15 mouse cellular contexts compared by ENCODE assay signal in the genomic region with DNA sequence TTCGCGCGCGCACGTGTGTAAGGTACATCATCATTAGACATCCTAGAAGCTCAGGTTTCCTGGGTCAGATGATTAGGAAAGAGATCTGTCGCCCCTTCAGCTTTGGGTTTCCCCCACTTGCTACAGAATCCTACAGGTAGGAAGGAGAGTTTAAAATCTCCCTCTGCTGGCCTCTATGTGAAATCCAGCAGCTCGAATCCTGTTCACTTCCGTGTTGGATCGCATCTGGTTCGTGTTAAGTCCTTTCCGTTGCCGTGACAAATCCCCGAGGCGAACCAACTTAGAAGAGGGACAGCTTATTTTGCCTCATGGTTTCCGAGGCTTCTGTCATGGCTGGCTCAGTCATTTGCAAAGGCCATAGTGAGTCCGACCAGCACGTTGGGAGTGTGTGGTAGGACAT.
DNase-seq lines count a peak whose midpoint lies in the region; ATAC-seq lines count a peak whose summit lies in the region.
"Had no signal": no experiment of that assay in that cellular context is flagged by ENCODE, and none has a peak within 500 bp of the region (broad histone marks: within the 10 kb centered on the region; RNA-seq: fewer than 3 reads in every experiment).

No protein-coding gene starts in this region.

- no peak overlapping the region for H3K4me3 ChIP-seq in hindbrain, embryonic 11.5 days (ENCODE audit: low read depth, low read length)
- no peak overlapping the region for H3K4me3 ChIP-seq in hindbrain, embryonic 13.5 days
- H3K4me3 ChIP-seq in embryonic facial prominence, embryonic 10.5 days = no peak overlapping the region
- H3K4me3 ChIP-seq: midbrain, embryonic 13.5 days had no signal

- H3K4me2 ChIP-seq in hindbrain, embryonic 11.5 days (replicated peaks; ENCODE audit: low read depth, low read length) = no peak overlapping the region
- no peak overlapping the region for H3K4me2 ChIP-seq in hindbrain, embryonic 13.5 days
- H3K4me2 ChIP-seq: midbrain, embryonic 13.5 days had no signal

- H3K9ac ChIP-seq in hindbrain, embryonic 11.5 days (ENCODE audit: low read depth, low read length) = no peak overlapping the region
- no peak overlapping the region for H3K9ac ChIP-seq in hindbrain, embryonic 13.5 days
- H3K9ac ChIP-seq: liver, embryonic 14.5 days; midbrain, embryonic 13.5 days had no signal

- H3K27ac ChIP-seq in hindbrain, embryonic 11.5 days (ENCODE audit: low read depth, low read length) = no peak overlapping the region
- H3K27ac ChIP-seq in hindbrain, embryonic 13.5 days = no peak overlapping the region
- H3K27ac ChIP-seq in embryonic facial prominence, embryonic 10.5 days (replicated peaks) = no peak overlapping the region
- H3K27ac ChIP-seq: liver, embryonic 14.5 days; midbrain, embryonic 13.5 days had no signal

- no peaks in the 10 kb centered on the region for H3K36me3 ChIP-seq in hindbrain, embryonic 11.5 days (ENCODE audit: control insufficient read depth, insufficient read depth, low read length)
- no peaks in the 10 kb centered on the region for H3K36me3 ChIP-seq in hindbrain, embryonic 13.5 days
- no peaks in the 10 kb centered on the region for H3K36me3 ChIP-seq in embryonic facial prominence, embryonic 10.5 days (replicated peaks)
- H3K36me3 ChIP-seq: G1E; midbrain, embryonic 13.5 days had no signal

- 75% methylated on average over 17 of the region's 17 CpGs for WGBS in hindbrain, embryonic 11.5 days
- WGBS in hindbrain, embryonic 13.5 days = 84% methylated on average over 17 of the region's 17 CpGs
- 47% methylated on average over 17 of the region's 17 CpGs for WGBS in embryonic facial prominence, embryonic 10.5 days

- DNase-seq in hindbrain, embryonic 11.5 days (ENCODE audit: low spot score) = peak; percentile 36
- DNase-seq in 3T3-L1 (ENCODE audit: low read depth, low spot score) (peak; percentile 47), ES-CJ7 (ENCODE audit: low read depth, low spot score) (peak; percentile 57), adipocyte (ENCODE audit: low spot score) (no peak)
- DNase-seq in embryonic facial prominence, embryonic 10.5 days (ENCODE audit: low spot score) = peak; percentile 73
- no peak for DNase-seq in layer of hippocampus, postnatal 25 days (ENCODE audit: extremely low spot score in 1 of 2, low spot score in 1 of 2)
- DNase-seq in ovary, postnatal 36 days (ENCODE audit: low spot score) = no peak
- DNase-seq: adrenal gland, postnatal 10 days; cerebellum, adult 11 months; thymus, postnatal 14 days had no signal

- ATAC-seq in hindbrain, embryonic 11.5 days (ENCODE audit: low FRiP score) = no peak
- no peak for ATAC-seq in hindbrain, embryonic 13.5 days (ENCODE audit: low FRiP score)
- ATAC-seq: inflammation-experienced regulatory T-cells, adult 6 months; midbrain, embryonic 13.5 days had no signal

- H3K9me3 ChIP-seq in hindbrain, embryonic 11.5 days (ENCODE audit: control insufficient read depth, low read length) = no peaks in the 10 kb centered on the region
- no peaks in the 10 kb centered on the region for H3K9me3 ChIP-seq in hindbrain, embryonic 13.5 days
- H3K9me3 ChIP-seq in embryonic facial prominence, embryonic 10.5 days = no peaks in the 10 kb centered on the region
- H3K9me3 ChIP-seq: midbrain, embryonic 13.5 days had no signal

- H3K4me1 ChIP-seq in hindbrain, embryonic 11.5 days (replicated peaks; ENCODE audit: control insufficient read depth, insufficient read depth, low read length) = no peaks in the 10 kb centered on the region
- H3K4me1 ChIP-seq in hindbrain, embryonic 13.5 days (replicated peaks) = 0 out of 2 replicates have a peak, but pooled peaks cover 6% of the 10 kb centered on the region
- H3K4me1 ChIP-seq in embryonic facial prominence, embryonic 10.5 days = peaks cover 11% of the 10 kb centered on the region

- no peaks in the 10 kb centered on the region for H3K27me3 ChIP-seq in hindbrain, embryonic 11.5 days (ENCODE audit: control insufficient read depth, insufficient read depth, low read length)
- H3K27me3 ChIP-seq in hindbrain, embryonic 13.5 days = peaks cover 12% of the 10 kb centered on the region
- H3K27me3 ChIP-seq in embryonic facial prominence, embryonic 10.5 days (replicated peaks; ENCODE audit: low read depth, poor library complexity, severe bottlenecking) = peaks cover 14% of the 10 kb centered on the region

Comparison
In these comparisons a context has a peak if more than half of its experiments do, and no peak if none do; other contexts are left out.
1. DNase-seq: peak in hindbrain, embryonic 11.5 days (single experiment), 3T3-L1 (single experiment), ES-CJ7 (single experiment) and embryonic facial prominence, embryonic 10.5 days (single experiment); none in layer of hippocampus, postnatal 25 days (0 of 2), ovary, postnatal 36 days (single experiment) and adipocyte (single experiment).